Mouse (Mus musculus) liver, adult 2 months (tissue): ENCODE results near the gene Prrx2. TPM values are rescaled to one million over a fixed set of nuclear protein-coding genes. Genes with fewer than 3 reads are reported as not detected.

Experiments
- polyA plus RNA-seq: library from polyadenylated mRNA; depleted of rRNA; stranded (reverse); fragments of >200 nt; gene quantifications from 2 replicates; pipeline ENCODE4 v1.2.3, GENCODE M21; 2012; rRNA removed
- total RNA-seq: library from RNA; depleted of rRNA; stranded (reverse); fragments of >200 nt; gene quantifications from 2 replicates; pipeline ENCODE4 v1.2.3, GENCODE M21; 2014; rRNA removed

Prrx2 gene
- total and polyA plus RNA-seq, 2 experiments: not detected

Other genes starting within 250 kb of the Prrx2 start
- 0.46 TPM in 1 of 2 replicates, not detected in the other for gene Cstad, start 239.9 kb upstream of the Prrx2 start, total RNA-seq
- not detected in 2 replicates for gene Cstad, start 239.9 kb upstream of the Prrx2 start, polyA plus RNA-seq
- not detected in 2 replicates for gene 1700001O22Rik, start 31.3 kb upstream of the Prrx2 start, total RNA-seq
- gene 1700001O22Rik, start 31.3 kb upstream of the Prrx2 start, polyA plus RNA-seq: 0.11 TPM in 1 of 2 replicates, not detected in the other
- 8.3 and 8.8 TPM in 2 replicates for gene Ntmt1, start 27.1 kb upstream of the Prrx2 start, total RNA-seq
- gene Ntmt1, start 27.1 kb upstream of the Prrx2 start, polyA plus RNA-seq: 11.9 and 15.9 TPM in 2 replicates
- 4.6 and 5.6 TPM in 2 replicates for gene Asb6, start 4.6 kb upstream of the Prrx2 start, total RNA-seq
- 15.4 and 17.4 TPM in 2 replicates for gene Asb6, start 4.6 kb upstream of the Prrx2 start, polyA plus RNA-seq
- 0.07 and 0.09 TPM in 2 replicates for gene Ptges, start 94.9 kb downstream of the Prrx2 start, total RNA-seq
- gene Ptges, start 94.9 kb downstream of the Prrx2 start, polyA plus RNA-seq: 0.17 and 0.60 TPM in 2 replicates
- 29.1 and 30.9 TPM in 2 replicates for gene Tor1b, start 118.0 kb downstream of the Prrx2 start, total RNA-seq
- 14.4 and 17.1 TPM in 2 replicates for gene Tor1b, start 118.0 kb downstream of the Prrx2 start, polyA plus RNA-seq
- 62.2 and 76.6 TPM in 2 replicates for gene Tor1a, start 133.0 kb downstream of the Prrx2 start, total RNA-seq
- 54.2 and 57.9 TPM in 2 replicates for gene Tor1a, start 133.0 kb downstream of the Prrx2 start, polyA plus RNA-seq
- 13.5 and 16.6 TPM in 2 replicates for gene BC005624, start 147.2 kb downstream of the Prrx2 start, total RNA-seq
- 11.7 and 12.0 TPM in 2 replicates for gene BC005624, start 147.2 kb downstream of the Prrx2 start, polyA plus RNA-seq
- gene Usp20, start 147.3 kb downstream of the Prrx2 start, total RNA-seq: 3.0 and 3.3 TPM in 2 replicates
- 5.7 and 6.0 TPM in 2 replicates for gene Usp20, start 147.3 kb downstream of the Prrx2 start, polyA plus RNA-seq